Mouse (Mus musculus): ENCODE data around the gene Timm23.
"Not testable (repeated sequence)": the region's sequence is repeated elsewhere in the genome, so short reads cannot be mapped to it uniquely, and the experiment has no call there.

Gene Timm23

DNA sequence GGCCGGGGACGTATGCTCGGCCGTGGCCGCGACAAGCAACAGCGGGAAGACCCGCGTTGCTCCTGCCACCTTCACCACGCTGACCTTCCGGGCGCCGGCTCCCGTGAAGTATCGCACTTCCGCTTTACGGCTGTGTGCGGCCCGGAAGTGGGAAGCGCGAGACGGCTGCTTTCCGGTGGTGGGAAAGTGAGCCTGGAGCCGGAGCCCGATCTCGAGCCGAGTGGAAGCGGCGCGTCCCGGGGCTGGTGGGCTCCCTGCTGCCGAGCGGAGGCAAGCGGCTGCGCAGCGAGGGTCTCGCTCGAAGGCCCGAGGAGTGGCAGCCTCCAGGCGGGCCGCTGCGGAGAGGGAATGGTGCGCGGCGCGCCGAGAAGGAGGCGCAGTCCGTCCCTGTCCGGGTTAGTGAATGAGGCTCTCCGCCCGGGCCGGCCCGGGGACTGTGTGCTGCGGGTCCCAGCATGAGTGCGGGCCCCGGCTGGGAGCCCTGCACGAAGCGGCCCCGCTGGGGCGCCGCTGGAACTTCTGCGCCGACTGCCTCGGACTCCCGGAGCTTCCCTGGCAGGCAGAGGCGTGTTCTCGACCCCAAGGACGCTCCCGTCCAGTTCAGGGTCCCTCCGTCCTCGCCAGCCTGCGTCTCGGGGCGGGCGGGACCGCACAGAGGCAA is at the start of gene Timm23, which contains the start of gene Parg:
Gene Timm23 (minus strand): TSS at position 108 of the 661 bp plus-strand sequence.
Gene Parg (plus strand): TSS at position 159 of the 661 bp plus-strand sequence.
- DNase-seq (ENCODE audit: low read depth, low spot score): peak; percentile 78

DNA sequence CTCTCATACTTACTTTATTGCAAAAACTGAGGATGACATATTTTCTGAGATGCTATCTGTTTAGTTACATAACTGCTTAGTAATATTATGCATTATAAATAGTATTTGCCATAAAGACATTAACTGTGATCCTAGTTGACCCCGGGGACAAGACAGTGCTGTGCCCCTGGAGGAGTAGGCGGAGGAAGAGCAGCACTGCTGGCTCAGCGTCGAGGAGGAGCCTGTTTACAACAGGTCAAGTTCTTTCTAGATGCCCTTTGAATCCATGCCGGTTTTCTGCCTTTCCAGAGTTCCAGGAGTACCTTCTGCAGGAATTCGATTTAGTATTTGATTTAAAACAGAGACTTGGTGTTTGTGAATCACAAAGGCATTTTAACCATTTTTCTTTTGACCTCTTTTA is 47.9 kb upstream of the Timm23 start:
- no peak for DNase-seq (ENCODE audit: low read depth, low spot score)

DNA sequence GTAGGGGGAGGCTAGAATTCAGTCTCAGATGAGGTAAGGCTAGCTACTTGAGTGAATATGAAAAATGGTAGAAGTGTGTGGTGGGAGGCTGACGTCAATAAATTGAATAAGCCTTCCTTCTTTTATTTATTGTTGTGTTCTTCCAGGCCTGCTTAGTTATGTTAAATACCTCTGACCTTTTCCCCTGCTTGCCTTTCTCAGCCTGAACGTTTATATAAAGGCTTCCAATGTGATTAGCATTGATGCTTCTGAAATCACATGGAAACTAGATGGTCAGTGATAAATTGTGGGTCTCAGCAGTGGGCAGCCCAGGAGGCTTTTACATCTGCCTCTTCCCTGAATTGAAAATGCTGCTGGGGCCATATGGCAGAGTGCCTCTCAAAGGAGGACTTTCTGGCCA is 44.3 kb upstream of the Timm23 start:
- no peak for DNase-seq (ENCODE audit: low read depth, low spot score)

DNA sequence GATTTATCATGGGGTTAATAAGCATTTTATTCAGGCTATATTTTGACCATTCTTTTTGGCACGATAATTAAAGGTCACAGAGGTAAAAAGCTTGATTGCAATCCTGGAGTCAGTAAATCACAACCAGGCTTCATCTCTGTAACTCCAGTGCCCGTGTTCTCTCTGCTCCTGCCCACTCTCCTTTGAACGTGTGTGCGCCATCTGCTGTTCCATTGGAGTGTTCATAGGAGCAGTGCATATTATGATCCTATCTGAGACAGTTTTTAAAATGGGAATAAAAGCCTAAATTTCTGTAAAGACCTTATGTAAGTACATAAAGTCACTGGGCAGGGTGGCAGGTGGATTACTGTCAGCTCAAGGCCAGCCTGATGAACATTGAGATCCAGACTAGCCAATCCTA is 40.7 kb upstream of the Timm23 start:
- DNase-seq (ENCODE audit: low read depth, low spot score): no peak

DNA sequence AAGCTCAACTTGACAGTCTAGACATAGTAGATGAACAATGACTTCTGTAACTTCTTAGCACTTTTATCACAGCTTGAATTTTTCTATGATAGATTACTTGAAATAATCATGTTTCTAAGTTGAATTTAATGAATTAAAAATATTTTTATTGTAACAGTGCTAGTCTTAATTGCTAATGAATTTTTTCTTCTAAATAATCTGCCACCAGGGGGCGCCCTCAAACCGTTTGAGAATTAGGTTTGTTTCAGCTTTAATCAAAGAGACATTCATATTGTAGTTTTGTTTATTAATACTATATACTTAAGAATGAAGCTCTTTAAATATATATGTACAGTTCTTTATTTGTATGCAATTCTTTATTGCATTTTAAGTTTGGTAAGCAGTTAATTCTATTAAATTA is 27.3 kb upstream of the Timm23 start:
- no peak for DNase-seq (ENCODE audit: low read depth, low spot score)

DNA sequence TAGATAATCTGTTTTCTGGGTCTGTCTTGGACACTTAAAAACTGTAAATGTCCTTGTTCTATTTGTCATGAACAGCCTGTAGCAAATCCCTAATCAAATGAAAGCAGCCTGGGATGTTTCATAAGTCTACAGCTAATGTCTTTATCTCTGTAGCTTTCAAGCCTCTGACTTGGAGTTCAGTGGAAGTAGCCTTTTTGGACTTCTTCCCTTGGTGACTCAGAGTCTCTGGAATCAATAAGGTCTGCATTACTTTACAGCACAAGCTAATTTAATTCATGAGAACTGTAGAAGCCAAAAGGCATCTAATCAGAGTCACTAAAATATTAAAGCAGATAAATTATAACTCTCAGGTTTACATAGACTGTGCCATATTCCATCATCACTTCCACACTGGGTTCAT is 24.9 kb upstream of the Timm23 start:
- DNase-seq (ENCODE audit: low read depth, low spot score): no peak

DNA sequence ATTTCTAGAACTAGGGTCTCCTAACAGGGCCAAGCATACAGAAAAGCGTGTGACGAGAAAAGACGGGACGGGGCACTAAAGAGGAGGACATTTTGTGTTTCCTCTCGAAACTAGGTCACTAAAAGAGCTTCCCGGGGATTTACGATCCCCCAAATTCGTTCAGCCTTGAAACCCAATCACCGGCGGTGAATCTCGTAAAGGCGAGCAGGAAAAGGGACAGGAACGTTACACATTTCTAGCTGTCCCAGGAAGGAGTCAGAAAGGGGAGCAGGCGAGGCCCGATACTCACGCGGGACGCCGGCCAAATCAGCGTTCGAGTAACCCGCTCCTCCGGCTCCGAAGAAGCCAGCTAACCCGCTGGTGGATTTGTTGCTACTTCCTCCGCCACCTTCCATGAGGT is 344 bp downstream of the Timm23 start:
- no peak for DNase-seq (ENCODE audit: low read depth, low spot score)

DNA sequence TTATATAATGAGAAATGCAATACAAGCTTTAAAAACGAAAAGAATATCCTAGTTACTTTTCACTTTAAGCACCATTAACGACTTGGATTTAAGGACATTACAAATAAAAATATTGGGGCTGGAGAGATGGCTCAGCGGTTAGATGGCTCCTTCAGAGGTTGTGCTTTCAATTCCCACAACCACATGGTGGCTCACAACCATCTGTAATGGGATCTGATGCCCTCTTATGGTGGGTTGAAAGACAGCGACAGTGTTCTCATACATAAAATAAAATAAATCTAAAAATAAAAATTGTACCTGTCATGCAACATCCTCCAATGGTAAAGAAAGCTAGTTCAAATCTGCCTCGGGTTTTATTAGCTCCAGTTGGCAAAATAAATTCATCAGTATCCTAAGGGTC is 8.1 kb downstream of the Timm23 start:
- DNase-seq (ENCODE audit: low read depth, low spot score): not testable (repeated sequence)

DNA sequence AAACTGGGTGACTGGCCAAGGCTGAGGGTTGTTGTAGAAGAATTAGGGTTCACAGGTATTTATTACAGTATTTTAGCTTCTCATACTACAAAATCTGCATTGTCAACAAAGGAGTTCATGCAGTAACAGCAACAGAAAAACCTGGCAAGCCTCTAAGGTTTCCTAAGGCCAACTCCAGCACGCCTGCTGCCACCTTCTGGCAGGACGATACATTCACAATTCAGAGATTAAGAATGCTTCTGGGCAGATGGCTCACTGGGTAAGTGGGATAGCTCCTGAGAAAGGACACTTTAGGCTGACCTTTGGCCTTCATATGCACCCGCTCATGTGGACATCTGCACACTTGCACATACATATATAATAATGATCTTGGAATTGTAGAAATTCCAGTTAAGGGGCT is 9.3 kb downstream of the Timm23 start:
- no peak for DNase-seq (ENCODE audit: low read depth, low spot score)

DNA sequence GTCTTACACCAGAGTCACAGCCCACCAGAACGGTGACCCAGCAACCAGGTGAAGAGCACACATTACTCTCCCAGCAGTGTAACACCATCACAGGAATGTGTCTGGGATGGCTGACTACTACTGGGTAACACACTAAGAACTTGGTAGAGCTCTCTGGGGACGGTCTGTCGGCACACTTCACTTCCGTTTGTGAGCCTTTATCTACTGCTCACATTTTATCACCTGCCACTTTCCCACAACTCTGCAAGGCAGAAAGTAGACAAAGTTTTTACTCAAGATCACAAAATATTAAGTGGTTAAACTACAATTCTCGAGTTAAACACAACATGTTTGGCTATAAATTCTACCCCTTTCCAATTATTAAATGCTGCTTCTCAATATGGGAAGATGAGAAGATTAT is 9.8 kb downstream of the Timm23 start:
- no peak for DNase-seq (ENCODE audit: low read depth, low spot score)

DNA sequence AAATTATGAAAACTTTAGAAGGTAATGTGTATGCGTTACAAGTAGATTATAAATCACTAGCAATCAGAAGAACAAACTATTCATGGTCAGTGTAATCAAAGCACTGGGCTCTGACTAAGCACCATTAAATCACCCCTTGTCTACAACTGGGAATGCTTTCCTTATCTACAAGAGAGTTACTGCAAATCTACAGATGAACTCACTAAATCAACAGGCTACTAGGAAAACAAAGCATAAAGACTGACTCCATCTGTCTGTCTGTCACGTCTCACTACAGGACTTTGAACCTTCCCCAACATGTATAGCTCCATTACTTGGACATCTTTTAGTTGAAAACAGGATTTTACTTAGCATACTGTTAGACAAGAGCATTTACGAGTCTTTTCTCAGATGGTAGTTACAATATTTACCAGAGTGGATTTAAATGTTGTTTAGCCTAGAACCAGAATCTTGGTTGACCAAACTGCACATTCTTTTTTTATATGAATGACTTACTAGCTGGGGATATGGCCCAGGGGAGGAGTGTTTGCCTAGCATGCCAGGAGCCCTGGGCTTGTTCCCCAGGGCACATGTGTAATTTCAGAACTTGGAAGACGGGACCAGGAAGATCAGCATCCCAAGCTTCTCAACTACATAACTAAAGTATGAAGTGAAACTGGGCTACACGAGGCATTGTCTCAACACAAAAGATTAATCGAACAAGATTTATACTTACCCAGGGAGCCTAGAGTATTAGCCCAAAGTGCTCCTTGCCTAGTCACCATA is 10.9 kb downstream of the Timm23 start:
- no peak for DNase-seq (ENCODE audit: low read depth, low spot score)

DNA sequence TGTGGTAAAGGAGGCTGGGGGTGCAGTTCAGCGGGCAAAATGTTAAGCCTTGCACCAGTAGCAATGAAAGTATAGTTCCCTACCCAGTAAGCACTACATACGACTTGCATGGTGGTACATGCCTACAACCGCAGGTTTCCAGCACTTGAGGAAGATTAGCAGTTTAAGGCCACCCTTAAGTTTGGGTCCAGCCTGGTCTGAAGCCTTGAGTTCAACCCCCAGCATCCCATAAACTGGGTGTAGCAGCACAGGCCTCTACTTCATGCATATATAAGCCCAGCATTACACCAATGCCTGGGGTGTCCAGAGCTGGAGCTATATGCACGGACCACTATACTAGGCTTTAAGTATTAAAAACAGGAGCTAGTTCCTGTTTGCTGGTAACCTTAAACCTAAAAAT is 17.9 kb downstream of the Timm23 start:
- DNase-seq (ENCODE audit: low read depth, low spot score): no peak

DNA sequence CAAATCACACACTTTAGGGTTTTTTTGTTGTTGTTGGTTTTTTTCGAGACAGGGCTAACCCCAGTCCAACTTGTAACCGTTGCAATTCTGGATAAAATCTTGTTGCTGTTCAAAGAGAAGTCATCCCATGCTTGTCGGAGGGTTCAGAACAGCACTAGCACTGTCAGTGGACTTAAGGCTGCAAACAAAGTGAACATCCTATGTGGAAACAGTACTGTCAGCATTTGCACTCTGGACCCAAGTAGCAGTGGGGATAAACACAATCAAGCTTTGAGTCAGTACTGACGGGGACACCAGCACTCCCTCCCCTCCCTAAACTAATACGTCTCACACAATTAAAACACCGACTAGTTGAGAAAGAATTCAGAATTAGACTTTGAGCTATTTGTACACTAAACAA is 20.8 kb downstream of the Timm23 start:
- DNase-seq (ENCODE audit: low read depth, low spot score): no peak

DNA sequence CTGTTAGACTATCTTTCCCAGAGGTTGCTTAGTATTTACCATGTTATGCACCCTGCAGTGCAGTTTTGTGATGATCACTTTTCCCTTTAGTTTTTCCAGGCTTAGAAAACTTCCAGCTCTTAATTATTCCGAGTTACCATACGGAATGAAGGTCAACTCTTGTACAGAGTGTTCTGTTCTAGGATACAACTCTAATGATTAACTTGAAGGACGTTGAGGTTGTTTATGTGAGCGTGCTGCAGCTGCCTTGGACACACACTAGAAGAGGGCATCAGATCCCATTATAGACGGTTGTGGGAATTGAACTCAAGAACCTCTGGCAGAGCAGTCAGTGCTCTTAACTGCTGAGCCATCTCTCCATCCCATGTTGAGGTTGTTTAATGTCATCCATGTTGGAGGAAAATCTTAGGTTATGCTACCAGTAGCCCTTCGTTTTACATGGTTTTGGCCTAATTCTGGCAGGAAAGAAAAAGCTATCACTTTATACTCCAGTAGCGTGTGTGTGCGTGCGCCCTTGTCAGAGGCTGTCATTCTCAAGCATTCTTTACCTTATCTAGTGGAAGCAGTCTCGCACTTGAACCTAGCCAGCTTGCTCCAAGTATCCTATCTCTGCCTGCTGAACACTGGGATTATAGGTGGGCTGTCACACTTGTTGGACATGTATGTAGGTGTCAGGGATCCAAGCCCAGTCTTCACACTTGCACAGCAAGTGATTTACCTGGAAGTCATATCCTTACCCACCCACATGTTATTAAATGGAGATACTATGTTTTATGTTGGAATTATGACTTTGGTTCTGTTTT is 22.1 kb downstream of the Timm23 start:
- no peak for DNase-seq (ENCODE audit: low read depth, low spot score)

DNA sequence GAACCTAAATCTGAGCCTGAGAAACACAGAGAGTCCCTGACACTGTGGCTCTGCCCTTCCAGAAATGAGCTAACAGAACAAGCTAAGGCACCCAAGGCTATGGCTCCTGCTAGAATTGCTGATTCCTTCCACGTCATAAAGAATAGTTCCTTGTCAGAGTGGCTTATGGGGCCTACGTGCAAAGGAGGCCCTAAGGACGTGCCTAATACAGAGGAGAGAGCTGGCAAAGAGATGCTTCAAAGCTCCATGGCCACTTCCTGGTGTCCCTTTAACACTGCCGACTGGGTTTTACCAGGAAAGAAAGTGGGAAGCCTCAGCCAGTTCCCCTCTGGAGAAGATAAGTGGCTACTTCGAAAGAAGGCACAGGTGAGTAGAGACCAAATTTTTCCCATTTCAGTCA is 25.1 kb downstream of the Timm23 start:
- DNase-seq (ENCODE audit: low read depth, low spot score): not testable (repeated sequence)

DNA sequence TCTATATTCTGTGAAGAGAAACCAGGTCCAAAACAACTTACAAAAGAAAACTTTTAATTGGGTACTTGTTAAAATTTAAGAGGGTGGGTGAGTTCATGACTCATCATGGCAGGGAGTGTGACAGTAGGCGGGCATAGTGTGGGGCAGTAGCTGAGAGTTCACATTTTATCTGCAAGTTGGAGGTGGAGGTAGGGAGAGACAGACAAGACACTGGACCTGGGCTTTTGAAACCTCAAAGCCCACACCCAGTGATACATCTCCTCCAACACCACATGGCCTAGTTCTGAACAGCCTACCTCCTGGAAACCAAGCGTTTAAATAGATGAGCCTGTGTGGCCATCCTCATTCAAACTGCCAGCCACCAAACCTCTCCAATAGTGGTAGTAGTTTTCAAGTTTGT is 26.4 kb downstream of the Timm23 start:
- no peak for DNase-seq (ENCODE audit: low read depth, low spot score)

DNA sequence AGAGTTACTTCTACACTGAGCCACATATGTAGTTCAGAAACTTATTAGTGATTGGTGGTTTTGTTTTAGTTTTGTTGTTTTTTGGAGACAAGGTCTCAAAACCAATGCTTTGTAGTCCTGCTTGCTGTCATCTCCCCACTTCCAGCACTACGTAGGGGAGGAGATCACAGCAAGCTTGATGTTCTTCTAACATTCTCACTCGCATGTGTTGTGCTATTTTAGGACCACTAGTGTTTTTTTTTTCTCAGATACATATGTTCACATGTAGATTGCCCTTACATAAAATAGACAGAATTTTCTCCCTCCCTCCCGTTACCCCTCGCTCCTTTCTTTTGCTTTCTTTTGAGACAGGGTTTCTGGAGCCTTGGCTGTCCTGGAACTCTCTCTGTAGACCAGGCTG is 31.6 kb downstream of the Timm23 start:
- DNase-seq (ENCODE audit: low read depth, low spot score): no peak

DNA sequence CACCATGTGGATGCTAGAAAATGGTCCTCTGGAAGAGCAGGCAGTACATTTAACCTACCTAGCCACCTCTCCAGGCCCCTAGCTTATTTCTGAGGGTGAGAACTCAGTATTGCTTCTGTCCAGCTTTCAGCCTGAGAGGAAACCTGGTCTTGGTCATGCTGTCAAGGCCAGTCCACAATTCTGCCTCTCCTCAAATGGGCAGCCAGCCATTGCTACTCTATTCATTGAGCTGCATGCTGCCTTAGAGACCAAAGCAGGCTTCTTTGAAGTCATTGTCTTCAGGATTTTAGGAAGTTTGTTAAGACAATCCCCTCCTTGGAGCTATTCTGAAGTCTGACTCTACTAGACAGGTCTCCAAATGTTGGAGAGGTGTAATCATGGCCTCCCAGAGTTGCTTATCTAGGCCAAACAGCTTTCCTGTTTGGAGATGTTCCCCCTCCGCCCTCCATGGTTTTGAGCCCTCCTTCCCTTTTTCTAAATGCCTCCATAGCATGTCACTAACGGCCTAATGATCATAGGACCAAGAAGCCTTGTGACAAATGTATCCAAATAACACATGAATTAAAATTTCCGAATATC is 33.0 kb downstream of the Timm23 start:
- no peak for DNase-seq (ENCODE audit: low read depth, low spot score)

DNA sequence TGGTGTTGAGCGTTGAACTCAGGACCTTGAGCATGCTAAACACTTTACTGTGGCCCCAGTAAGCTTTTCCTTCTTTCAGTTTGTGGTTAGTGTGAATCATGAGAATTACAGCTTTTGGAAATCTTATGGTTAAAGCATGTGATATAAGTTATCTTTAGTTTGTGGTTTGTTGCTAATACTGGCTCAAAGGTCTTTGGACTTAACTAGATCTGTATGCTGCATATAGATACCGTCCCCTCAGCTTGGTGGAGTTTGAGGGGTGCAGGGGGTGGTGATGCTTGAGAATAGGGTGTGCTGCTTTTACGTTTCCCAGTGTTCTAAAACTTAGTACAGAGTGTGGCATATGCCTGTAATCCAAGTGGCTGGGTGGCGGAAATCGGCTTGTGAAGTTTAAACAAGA is 34.4 kb downstream of the Timm23 start:
- no peak for DNase-seq (ENCODE audit: low read depth, low spot score)

DNA sequence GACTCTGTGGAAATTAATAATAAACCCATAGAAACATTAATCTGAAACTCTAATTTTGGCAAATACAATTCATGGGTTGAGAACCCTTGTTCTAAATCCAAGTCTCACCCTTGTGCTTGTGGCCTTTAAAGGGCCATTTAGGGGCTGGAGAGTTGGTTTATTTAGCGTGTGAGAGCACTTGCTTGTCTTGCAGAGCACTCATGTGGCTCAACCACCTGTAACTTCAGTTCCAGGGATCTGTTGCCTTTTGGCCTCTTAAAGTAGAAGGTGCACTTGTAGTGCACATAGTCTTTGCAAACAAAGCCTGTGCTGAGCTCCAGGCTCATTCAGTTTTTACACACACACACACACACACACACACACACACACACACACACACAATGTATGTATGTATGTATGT is 34.9 kb downstream of the Timm23 start:
- no peak for DNase-seq (ENCODE audit: low read depth, low spot score)

DNA sequence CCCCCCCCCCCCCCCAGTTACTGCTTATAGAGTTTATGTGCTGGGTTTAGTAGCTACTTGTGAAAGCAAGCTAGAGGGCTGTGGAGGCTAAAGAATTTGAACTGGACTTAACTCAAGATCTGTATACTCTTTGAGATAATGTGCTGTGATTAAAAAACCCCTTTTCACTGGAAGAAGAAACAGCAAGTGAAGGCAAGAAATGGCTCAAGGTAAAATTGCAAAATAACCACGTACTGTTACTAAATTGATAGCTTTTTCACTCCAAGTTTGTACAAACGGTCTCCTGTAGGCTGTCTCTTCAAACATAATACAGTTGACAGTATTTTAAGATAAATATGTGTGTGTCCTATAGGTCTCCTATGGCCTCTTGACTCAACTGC is 35.6 kb downstream of the Timm23 start:
- DNase-seq (ENCODE audit: low read depth, low spot score): no peak
